In the genomic region with DNA sequence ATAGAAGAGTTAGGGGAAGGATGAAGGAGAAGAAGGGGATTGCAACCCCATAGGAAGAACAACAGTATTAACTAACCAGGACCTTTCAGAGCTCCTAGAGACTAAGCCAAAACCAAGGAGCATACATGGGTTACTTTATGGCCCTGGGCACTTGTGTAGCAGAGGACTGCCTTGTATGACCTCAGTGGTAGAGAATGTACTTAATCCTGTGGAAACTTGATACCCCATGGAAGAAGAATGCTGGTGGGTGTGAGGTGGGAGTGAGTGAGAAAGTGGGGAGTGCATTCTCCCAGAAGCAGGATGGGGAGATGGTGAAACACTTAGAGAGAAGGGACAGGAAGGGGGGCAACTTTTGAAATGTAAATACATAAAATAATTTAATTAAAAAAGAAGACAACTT, we compare ENCODE assay signal across 19 mouse cellular contexts.
"Had no signal": no experiment of that assay in that cellular context is flagged by ENCODE, and none has a peak within 500 bp of the region (broad histone marks: within the 10 kb centered on the region; RNA-seq: fewer than 3 reads in every experiment).

No protein-coding gene starts in this region.

- H3K9ac ChIP-seq: liver, embryonic 12.5 days; liver, embryonic 15.5 days; midbrain, embryonic 12.5 days; midbrain, embryonic 15.5 days; neural tube, embryonic 12.5 days; neural tube, embryonic 15.5 days; stomach, embryonic 15.5 days had no signal

- H3K4me1 ChIP-seq: liver, embryonic 12.5 days; liver, embryonic 15.5 days; midbrain, embryonic 12.5 days; midbrain, embryonic 15.5 days; neural tube, embryonic 12.5 days; neural tube, embryonic 15.5 days; stomach, embryonic 15.5 days had no signal

- H3K27me3 ChIP-seq: liver, embryonic 12.5 days; liver, embryonic 15.5 days; midbrain, embryonic 12.5 days; midbrain, embryonic 15.5 days; neural tube, embryonic 12.5 days; neural tube, embryonic 15.5 days; stomach, embryonic 15.5 days had no signal

- H3K4me3 ChIP-seq: liver, embryonic 12.5 days; liver, embryonic 15.5 days; midbrain, embryonic 12.5 days; midbrain, embryonic 15.5 days; neural tube, embryonic 12.5 days; neural tube, embryonic 15.5 days; stomach, embryonic 15.5 days had no signal

- H3K9me3 ChIP-seq: liver, embryonic 12.5 days; liver, embryonic 15.5 days; midbrain, embryonic 12.5 days; midbrain, embryonic 15.5 days; neural tube, embryonic 12.5 days; neural tube, embryonic 15.5 days; stomach, embryonic 15.5 days had no signal

- DNase-seq: kidney, adult 2 months; kidney, postnatal 36 days; left cerebral cortex, postnatal 4 days; liver; lung, adult 2 months; lung, postnatal 14 days; lung, postnatal 4 days; retina, postnatal 1 day; right cerebral cortex, postnatal 25 days; spleen, adult 18-20 months; thymus, postnatal 25 days had no signal

- ATAC-seq: intestine, postnatal 0 days; liver, embryonic 12.5 days; midbrain, embryonic 15.5 days had no signal

- H3K36me3 ChIP-seq: liver, embryonic 12.5 days; liver, embryonic 15.5 days; midbrain, embryonic 12.5 days; midbrain, embryonic 15.5 days; neural tube, embryonic 12.5 days; neural tube, embryonic 15.5 days; stomach, embryonic 15.5 days had no signal

- H3K4me2 ChIP-seq: liver, embryonic 12.5 days; liver, embryonic 15.5 days; midbrain, embryonic 12.5 days; midbrain, embryonic 15.5 days; neural tube, embryonic 12.5 days; neural tube, embryonic 15.5 days; stomach, embryonic 15.5 days had no signal

- H3K27ac ChIP-seq: liver, embryonic 12.5 days; liver, embryonic 15.5 days; midbrain, embryonic 12.5 days; midbrain, embryonic 15.5 days; neural tube, embryonic 12.5 days; neural tube, embryonic 15.5 days; stomach, embryonic 15.5 days had no signal
